Mouse (Mus musculus): ENCODE measurements at regions not wholly inside any gene's neighbourhood (a gene's known extent, or its start where the extent isn't known, plus 50 kb on each side); places are given as distances from the start of the nearest gene placed in this dataset.

DNA sequence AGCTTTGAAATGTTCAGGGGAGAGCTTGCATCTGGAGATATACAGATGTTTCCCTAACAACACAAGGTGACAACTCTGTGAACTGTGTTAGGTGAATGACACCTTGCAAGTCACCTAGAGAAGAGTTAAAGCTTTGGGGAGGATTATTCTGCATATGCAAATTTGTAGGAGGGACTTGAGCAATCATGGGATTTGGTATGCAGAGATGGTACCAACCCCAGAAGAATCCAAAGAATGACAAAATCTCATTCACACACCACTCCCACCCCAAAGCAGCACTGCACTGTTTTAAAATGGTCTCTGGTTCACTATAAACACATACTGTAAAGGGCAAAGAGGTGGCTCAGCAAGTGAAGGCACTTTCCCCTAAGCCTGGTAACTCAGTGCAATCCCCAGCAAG lies 178.3 kb downstream of the Abhd5 start:
- TF ChIP-seq GATA1 (IDR thresholded peaks at IDR 0.05; ENCODE audit: borderline replicate concordance, low read length) = no peak
- no peak for TF ChIP-seq FLI1 (IDR thresholded peaks at IDR 0.05; ENCODE audit: low read length)

Data from megakaryocyte, embryonic 14.5 days (primary cell).